Mouse (Mus musculus): ENCODE measurements around the gene Cdc42ep4. TPM values are rescaled to one million over a fixed set of nuclear protein-coding genes. Genes with fewer than 3 reads are reported as not detected.

Cdc42ep4 gene
- polyA plus RNA-seq, 1 experiment: 24.1 TPM

DNA sequence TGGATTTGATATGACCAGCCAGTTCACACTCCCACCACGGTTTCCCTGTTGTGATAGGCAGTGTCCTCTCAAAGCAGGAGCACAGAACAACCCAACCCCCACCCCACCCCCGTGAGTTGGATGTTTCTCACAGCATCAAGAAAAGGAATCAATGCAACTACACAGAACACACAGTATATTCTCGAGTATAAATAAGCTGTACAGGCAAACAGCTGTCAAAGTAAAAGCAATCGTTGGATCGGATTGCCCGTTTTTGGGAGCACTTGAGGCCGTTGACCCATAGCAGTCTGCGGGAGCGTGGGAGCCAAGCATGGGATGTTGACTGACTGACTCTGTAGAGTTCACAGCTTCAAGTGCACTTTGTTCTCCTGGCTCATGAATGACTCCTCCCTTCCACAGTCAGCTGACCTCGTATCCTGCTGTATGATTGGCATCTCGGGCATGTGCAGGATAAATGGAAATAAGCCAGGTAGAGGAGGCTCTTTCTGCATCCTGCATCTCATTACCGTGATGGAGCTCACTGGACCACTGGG, 53.6 kb downstream of the Cdc42ep4 start:
- Histone ChIP-seq H3K4me3 (ENCODE audit: insufficient read depth, low read length) (no peak overlapping the region), H3K4me1 (ENCODE audit: control insufficient read depth, insufficient read depth, low read length) (no peaks in the 10 kb centered on the region), H3K27ac (ENCODE audit: insufficient read depth, low read length) (no peak overlapping the region)
- TF ChIP-seq CTCF (IDR thresholded peaks at IDR 0.05; ENCODE audit: borderline replicate concordance, insufficient read depth, low read length) (no peak), POLR2A (IDR thresholded peaks at IDR 0.05; ENCODE audit: low read depth, low read length) (no peak)

DNA sequence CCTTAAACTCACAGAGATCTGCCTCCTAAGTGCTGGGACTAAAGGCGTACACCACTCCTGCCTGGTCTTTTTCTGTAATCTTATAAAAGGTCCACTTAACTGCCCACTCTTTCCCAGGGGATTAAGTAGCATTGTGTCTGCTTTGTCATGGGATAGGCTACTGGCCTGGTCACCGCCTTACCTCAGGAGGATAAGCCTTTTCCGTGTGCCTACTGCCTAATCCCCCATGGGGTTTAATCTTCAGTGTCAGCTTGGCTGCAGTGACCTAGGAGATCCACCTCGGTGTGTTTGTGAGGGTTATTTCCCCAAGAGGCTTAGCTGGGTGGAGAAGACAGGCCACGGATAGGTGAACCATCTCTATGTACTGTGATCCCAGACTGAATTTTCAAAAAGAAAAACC, 54.1 kb downstream of the Cdc42ep4 start:
- Histone ChIP-seq H3K4me3 (ENCODE audit: insufficient read depth, low read length) (no peak overlapping the region), H3K27ac (ENCODE audit: insufficient read depth, low read length) (no peak overlapping the region), H3K4me1 (ENCODE audit: control insufficient read depth, insufficient read depth, low read length) (no peaks in the 10 kb centered on the region)
- TF ChIP-seq CTCF (IDR thresholded peaks at IDR 0.05; ENCODE audit: borderline replicate concordance, insufficient read depth, low read length): no peak
- no peak for TF ChIP-seq POLR2A (IDR thresholded peaks at IDR 0.05; ENCODE audit: low read depth, low read length)

DNA sequence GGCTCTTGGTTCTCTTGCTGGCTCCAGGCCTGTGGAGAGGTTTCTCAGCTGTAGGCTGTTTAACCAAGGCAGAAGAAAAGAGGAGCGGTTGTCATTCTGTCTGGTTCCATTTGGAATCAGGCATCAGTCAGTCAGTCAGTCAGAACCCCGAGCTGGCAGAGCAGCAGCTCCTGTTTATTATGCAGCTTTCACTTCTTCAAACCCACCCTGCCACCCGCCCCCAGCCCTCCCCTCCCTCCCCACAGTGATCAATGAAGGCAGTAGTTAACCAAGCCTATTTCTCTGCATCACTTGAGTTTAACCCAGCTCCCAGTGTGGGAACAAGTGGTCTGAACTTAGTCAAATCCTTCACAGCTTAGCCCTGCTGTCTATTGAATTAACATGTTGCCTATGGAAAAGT, 59.8 kb downstream of the Cdc42ep4 start:
- no peak overlapping the region for H3K4me3 ChIP-seq (ENCODE audit: insufficient read depth, low read length)
- no peaks in the 10 kb centered on the region for H3K4me1 ChIP-seq (ENCODE audit: control insufficient read depth, insufficient read depth, low read length)
- TF ChIP-seq POLR2A (IDR thresholded peaks at IDR 0.05; ENCODE audit: low read depth, low read length) (no peak), CTCF (IDR thresholded peaks at IDR 0.05; ENCODE audit: borderline replicate concordance, insufficient read depth, low read length) (no peak)
- H3K27ac ChIP-seq (ENCODE audit: insufficient read depth, low read length): no peak overlapping the region

DNA sequence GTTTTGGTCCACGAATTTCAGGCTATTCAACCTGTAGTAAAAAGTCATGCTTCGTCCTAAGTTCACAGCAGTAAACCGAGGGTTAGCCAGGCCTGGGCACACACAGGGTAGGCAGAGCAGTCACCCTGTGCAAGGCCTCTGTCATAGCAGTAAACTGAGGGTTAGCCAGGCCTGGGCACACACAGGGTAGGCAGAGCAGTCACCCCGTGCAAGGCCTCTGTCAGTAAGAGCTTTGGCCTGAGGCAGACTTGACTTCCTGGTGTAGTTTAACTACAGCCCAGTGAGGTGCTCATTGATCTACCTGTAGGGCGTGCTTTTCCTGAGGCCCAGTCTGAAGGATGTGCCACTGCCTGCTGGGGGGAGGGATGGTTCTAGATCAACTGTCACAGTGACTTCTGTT, 60.4 kb downstream of the Cdc42ep4 start:
- no peak for TF ChIP-seq POLR2A (IDR thresholded peaks at IDR 0.05; ENCODE audit: low read depth, low read length)
- TF ChIP-seq CTCF (IDR thresholded peaks at IDR 0.05; ENCODE audit: borderline replicate concordance, insufficient read depth, low read length): no peak
- Histone ChIP-seq H3K4me1 (ENCODE audit: control insufficient read depth, insufficient read depth, low read length) (no peaks in the 10 kb centered on the region), H3K4me3 (ENCODE audit: insufficient read depth, low read length) (no peak overlapping the region), H3K27ac (ENCODE audit: insufficient read depth, low read length) (no peak overlapping the region)

DNA sequence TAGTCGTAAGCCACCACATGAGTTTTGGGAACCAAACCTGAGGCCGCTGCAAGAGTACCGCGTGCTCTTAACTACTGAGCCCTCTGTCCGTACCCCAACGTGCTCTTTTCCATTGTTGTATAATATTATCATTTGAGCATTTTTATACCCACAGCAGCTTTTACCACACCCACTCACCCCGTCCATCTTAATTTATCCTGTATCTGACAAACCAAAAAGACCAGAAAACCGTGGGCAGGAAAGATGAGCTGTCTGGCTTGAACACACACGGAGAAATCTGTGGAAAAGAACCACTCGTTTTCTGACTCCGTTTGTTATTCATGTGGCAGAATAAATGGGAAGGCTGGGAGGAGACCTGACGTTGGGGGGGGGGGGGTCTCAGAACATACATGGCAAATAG, 61.2 kb downstream of the Cdc42ep4 start:
- H3K4me3 ChIP-seq (ENCODE audit: insufficient read depth, low read length): no peak overlapping the region
- TF ChIP-seq POLR2A (IDR thresholded peaks at IDR 0.05; ENCODE audit: low read depth, low read length) (no peak), CTCF (IDR thresholded peaks at IDR 0.05; ENCODE audit: borderline replicate concordance, insufficient read depth, low read length) (no peak)
- H3K4me1 ChIP-seq (ENCODE audit: control insufficient read depth, insufficient read depth, low read length): 0 out of 2 replicates have a peak, but pooled peaks cover 2% of the 10 kb centered on the region
- H3K27ac ChIP-seq (ENCODE audit: insufficient read depth, low read length): no peak overlapping the region

DNA sequence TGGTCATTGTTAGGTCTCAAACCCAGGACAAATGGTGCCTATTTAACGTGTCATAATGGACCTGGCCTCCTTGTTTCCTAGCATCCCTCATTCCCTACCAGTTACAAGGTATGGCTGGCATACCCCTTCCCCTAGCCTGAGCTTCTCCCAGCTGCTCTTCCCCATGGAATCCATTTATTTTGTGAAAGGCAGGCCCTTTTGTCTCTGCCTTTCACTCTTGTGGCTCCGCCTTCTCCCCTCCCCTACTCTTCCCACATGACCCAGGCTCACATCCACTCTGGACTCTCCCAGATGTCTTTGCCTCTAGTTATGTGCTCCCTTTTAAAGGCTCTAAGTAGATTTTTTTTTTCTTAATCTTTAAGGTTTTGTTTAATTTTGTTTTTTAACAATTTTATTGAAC, 64.7 kb downstream of the Cdc42ep4 start:
- Histone ChIP-seq H3K4me1 (ENCODE audit: control insufficient read depth, insufficient read depth, low read length) (0 out of 2 replicates have a peak, but pooled peaks cover 2% of the 10 kb centered on the region), H3K27ac (ENCODE audit: insufficient read depth, low read length) (no peak overlapping the region), H3K4me3 (ENCODE audit: insufficient read depth, low read length) (no peak overlapping the region)
- TF ChIP-seq POLR2A (IDR thresholded peaks at IDR 0.05; ENCODE audit: low read depth, low read length): no peak
- TF ChIP-seq CTCF (IDR thresholded peaks at IDR 0.05; ENCODE audit: borderline replicate concordance, insufficient read depth, low read length): no peak

DNA sequence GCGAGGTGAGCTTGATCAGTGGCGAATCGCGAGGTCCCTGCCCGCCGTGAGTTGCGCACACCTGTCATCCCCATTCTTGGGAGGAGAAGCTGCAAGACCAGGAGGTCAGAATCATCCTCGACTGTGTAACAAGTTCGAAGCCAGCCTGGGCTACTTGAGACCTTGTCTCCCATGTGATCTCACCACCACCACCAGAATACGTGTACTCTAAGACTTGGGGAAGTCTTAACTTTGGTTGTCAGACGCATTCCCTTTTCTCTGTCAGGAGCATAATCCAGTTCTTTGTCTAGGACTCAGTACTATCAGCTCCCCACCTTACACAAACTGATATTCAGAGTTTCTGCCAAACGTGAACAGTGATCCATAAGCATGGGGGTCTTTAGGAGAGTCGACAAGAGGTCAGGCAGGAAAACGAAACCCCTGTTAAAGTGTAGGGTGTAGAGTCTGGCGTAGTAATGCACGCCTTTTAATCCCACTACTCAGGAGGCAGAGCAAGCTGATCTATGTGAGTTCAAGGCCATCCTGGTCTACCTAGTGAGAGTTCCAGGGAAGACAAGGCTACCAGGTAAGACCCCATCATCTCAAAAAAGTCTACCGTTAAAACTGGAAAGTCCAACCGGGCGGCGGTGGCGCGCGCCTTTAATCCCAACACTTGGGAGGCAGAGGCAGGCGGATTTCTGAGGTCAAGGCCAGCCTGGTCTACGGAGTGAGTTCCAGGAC, 66.8 kb downstream of the Cdc42ep4 start:
- Histone ChIP-seq H3K27ac (ENCODE audit: insufficient read depth, low read length) (no peak overlapping the region), H3K4me1 (ENCODE audit: control insufficient read depth, insufficient read depth, low read length) (peaks cover 5% of the 10 kb centered on the region; the same call in 1 of the 2 replicates), H3K4me3 (ENCODE audit: insufficient read depth, low read length) (peak overlapping the region; percentile 72)
- TF ChIP-seq CTCF (IDR thresholded peaks at IDR 0.05; ENCODE audit: borderline replicate concordance, insufficient read depth, low read length): no peak
- no peak; the same call in 1 of the 2 replicates for TF ChIP-seq POLR2A (IDR thresholded peaks at IDR 0.05; ENCODE audit: low read depth, low read length)

DNA sequence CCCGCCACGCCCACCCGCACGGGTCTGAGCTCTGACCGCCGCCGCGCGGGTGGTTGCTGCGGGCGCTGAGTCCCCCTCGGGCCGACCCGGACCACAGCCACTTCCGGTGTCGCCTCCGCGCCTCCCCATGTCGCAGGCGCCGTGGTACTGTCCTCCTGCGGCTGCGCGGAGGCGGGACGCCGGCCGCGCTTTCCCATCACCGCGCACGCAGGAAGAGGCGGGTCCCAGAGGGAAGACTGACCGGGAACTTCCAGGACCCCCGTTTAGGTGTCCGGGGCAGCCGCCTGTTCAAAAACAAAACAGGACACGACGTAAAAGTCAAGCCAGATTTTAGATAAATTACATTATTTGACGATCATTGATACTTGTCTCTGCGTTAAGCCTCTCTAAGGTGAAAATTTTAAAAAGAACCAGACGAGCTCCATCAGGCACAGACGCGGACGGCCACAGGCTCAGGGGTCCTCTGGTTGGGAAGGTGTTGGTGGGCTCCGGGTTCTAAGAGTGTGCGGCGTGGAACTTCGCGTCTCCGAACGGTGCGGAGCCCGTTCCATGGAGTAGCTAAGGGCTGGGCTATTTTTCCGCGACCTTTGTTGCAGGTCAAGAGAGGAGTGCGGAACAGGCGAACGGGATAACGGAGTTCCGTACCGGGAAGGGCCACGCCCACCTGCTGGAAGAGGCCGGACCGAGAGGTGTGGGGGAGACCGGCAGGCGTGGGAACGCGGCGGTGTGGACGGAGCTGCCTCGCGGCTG, 67.5 kb downstream of the Cdc42ep4 start, which contains the start of the genes Fam104a and D11Wsu47e:
Fam104a (minus strand) TSS at position 199 of the 750 bp plus-strand sequence.
D11Wsu47e (plus strand) TSS at position 456 of the 750 bp plus-strand sequence.
- H3K27ac ChIP-seq (ENCODE audit: insufficient read depth, low read length): peak within 1 kb of the TSS; percentile 88
- H3K4me1 ChIP-seq (ENCODE audit: control insufficient read depth, insufficient read depth, low read length): peaks cover 5% of the 10 kb centered on the region; the same call in 1 of the 2 replicates
- H3K4me3 ChIP-seq (ENCODE audit: insufficient read depth, low read length): peak within 1 kb of the TSS; percentile 72
- TF ChIP-seq POLR2A (IDR thresholded peaks at IDR 0.05; ENCODE audit: low read depth, low read length) (peak; percentile 70), CTCF (IDR thresholded peaks at IDR 0.05; ENCODE audit: borderline replicate concordance, insufficient read depth, low read length) (no peak)

DNA sequence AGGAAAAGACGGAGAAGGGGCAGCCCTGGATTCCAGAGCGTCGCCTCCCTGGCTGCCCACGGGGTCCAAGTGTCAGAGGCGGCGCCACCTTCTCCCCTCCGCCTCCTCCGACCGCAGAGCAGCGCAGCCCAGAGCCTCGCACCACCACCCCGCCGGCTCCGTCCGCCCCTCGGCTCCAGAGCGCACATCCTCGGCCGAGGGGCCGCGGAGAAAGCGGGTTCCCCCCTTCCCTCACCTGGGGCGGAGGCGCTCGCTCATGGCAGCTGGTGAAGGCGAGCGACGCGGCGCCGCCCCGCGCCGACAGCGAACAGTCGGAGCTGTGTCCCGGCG, 68.1 kb downstream of the Cdc42ep4 start:
- Histone ChIP-seq H3K4me1 (ENCODE audit: control insufficient read depth, insufficient read depth, low read length) (peaks cover 5% of the 10 kb centered on the region; the same call in 1 of the 2 replicates), H3K4me3 (ENCODE audit: insufficient read depth, low read length) (peak overlapping the region; percentile 70), H3K27ac (ENCODE audit: insufficient read depth, low read length) (peak overlapping the region; percentile 88)
- TF ChIP-seq CTCF (IDR thresholded peaks at IDR 0.05; ENCODE audit: borderline replicate concordance, insufficient read depth, low read length) (no peak), POLR2A (IDR thresholded peaks at IDR 0.05; ENCODE audit: low read depth, low read length) (no peak)

All from embryonic fibroblast, embryonic 13.5 days (primary cell).